Mouse (Mus musculus) heart, postnatal 0 days (tissue): ENCODE results near the gene Zfp692.

Source experiments
- CTCF ChIP-seq: IDR thresholded peaks from 2 replicates; pipeline ENCODE4 v1.5.1; 2016; ENCODE audit warnings: antibody characterized with exemption, control low read depth, low read depth
- EP300 ChIP-seq: IDR thresholded peaks from 2 replicates; pipeline ENCODE4 v1.6.1; 2016; ENCODE audit warnings: antibody characterized with exemption, low read depth

GRCm38 (mm10) chr11:58274572-58274971, 32.3 kb upstream of the Zfp692 start, which contains the start of gene 4930438A08Rik:
- TF ChIP-seq CTCF (no peak), EP300 (no peak)
